Mouse (Mus musculus) lung, embryonic 16.5 days (tissue): ENCODE results near the gene Bcor. TPM values are rescaled to one million over a fixed set of nuclear protein-coding genes. Genes with fewer than 3 reads are reported as not detected.

Source experiments
- ATAC-seq: fragments of 200-750 bp; cut with Nextera tagmentation; 2 replicates; pipeline ENCODE4 v1.8.0; 2017; ENCODE audit warnings: low read depth, mild to moderate bottlenecking, moderate library complexity
- H3K27ac ChIP-seq: fragments of 300-500 bp; sonication (generic); 2 replicates; pipeline ENCODE4 v1.5.1; 2014; ENCODE audit warnings: mild to moderate bottlenecking, control low read depth, low read length
- H3K27me3 ChIP-seq: fragments of 300-500 bp; sonication (generic); 2 replicates; pipeline ENCODE4 v1.6.1; 2014; ENCODE audit warnings: low read depth, low read length, mixed read lengths; ENCODE audit not compliant: control insufficient read depth, insufficient read depth
- H3K36me3 ChIP-seq: fragments of 300-500 bp; sonication (generic); 2 replicates; pipeline ENCODE4 v1.6.1; 2014; ENCODE audit warnings: low read length; ENCODE audit not compliant: control insufficient read depth, insufficient read depth
- H3K4me1 ChIP-seq: fragments of 300-500 bp; sonication (generic); replicated peaks from 2 replicates; pipeline ENCODE4 v1.6.1; 2014; ENCODE audit warnings: low read length, mixed read lengths; ENCODE audit not compliant: control insufficient read depth, insufficient read depth
- H3K4me2 ChIP-seq: fragments of 300-500 bp; sonication (generic); 2 replicates; pipeline ENCODE4 v1.6.1; 2014; ENCODE audit warnings: low read depth, low read length, control low read depth
- H3K4me3 ChIP-seq: fragments of 300-500 bp; sonication (generic); 2 replicates; pipeline ENCODE4 v1.5.1; 2014; ENCODE audit warnings: mild to moderate bottlenecking, low read length, control low read depth
- H3K9ac ChIP-seq: fragments of 300-500 bp; sonication (generic); 2 replicates; pipeline ENCODE4 v1.6.1; 2014; ENCODE audit warnings: low read length, control low read depth
- H3K9me3 ChIP-seq: fragments of 300-500 bp; sonication (generic); 2 replicates; pipeline ENCODE4 v1.6.1; 2016; ENCODE audit warnings: low read length; ENCODE audit not compliant: control insufficient read depth
- WGBS: fragments of 180-500 bp; shearing (Covaris S2); extraction: QIAGEN DNeasy Blood & Tissue Kit; methylation state at CpG from one replicate; pipeline ENCODE4 v1.1.7; 2014; 5-methylcytosine and 5-hydroxymethylcytosine counted together
- polyA plus RNA-seq: library from polyadenylated mRNA; unstranded; fragments of >200 nt; fragmentation: Nextera tagmentation; extraction: Ambion mirVana; gene quantifications from 2 replicates; pipeline ENCODE4 v1.2.1, GENCODE M21; 2015

Gene Bcor
- polyA plus RNA-seq, 1 experiment from 2014 or later, result 19.7 TPM

GRCm38 (mm10) chrX:12122594-12123331 lies 37.4 kb downstream of the Bcor start:
- Histone ChIP-seq H3K4me3 (peak overlapping the region; percentile 18), H3K9ac (peak overlapping the region; percentile 55), H3K4me2 (peak overlapping the region; percentile 49), H3K9me3 (no peaks in the 10 kb centered on the region), H3K4me1 (peaks cover 28% of the 10 kb centered on the region), H3K27me3 (peaks cover 19% of the 10 kb centered on the region), H3K36me3 (no peaks in the 10 kb centered on the region), H3K27ac (peak overlapping the region; percentile 88)
- ATAC-seq, result peak; percentile 90
- 9% methylated on average over 21 of the region's 21 CpGs for WGBS

GRCm38 (mm10) chrX:12119476-12119875 lies 40.7 kb downstream of the Bcor start:
- Histone ChIP-seq H3K36me3 (no peaks in the 10 kb centered on the region), H3K9ac (no peak overlapping the region), H3K4me1 (peaks cover 13% of the 10 kb centered on the region), H3K27me3 (no peaks in the 10 kb centered on the region), H3K9me3 (no peaks in the 10 kb centered on the region), H3K4me3 (no peak overlapping the region), H3K27ac (no peak overlapping the region), H3K4me2 (no peak overlapping the region)
- no peak for ATAC-seq
- WGBS, result 33% methylated on average over 1 of the region's 1 CpGs

- ATAC-seq, result peak; percentile 65
- Histone ChIP-seq H3K9ac (no peak overlapping the region), H3K4me2 (no peak overlapping the region), H3K27ac (no peak overlapping the region), H3K9me3 (no peaks in the 10 kb centered on the region), H3K27me3 (no peaks in the 10 kb centered on the region), H3K4me1 (peaks cover 2% of the 10 kb centered on the region; the same call in 1 of the 2 replicates), H3K4me3 (no peak overlapping the region), H3K36me3 (no peaks in the 10 kb centered on the region)
- 18% methylated on average over 6 of the region's 7 CpGs for WGBS
These were observed 44.0 kb downstream of the Bcor start for GRCm38 (mm10) chrX:12116128-12116527.

GRCm38 (mm10) chrX:12112166-12112565 lies 48.0 kb downstream of the Bcor start:
- H3K36me3 ChIP-seq, result no peaks in the 10 kb centered on the region
- ATAC-seq, result no peak
- WGBS, result 65% methylated on average over 4 of the region's 4 CpGs

GRCm38 (mm10) chrX:12110518-12110917 lies 49.6 kb downstream of the Bcor start:
- no peaks in the 10 kb centered on the region for H3K9me3 ChIP-seq

More at GRCm38 (mm10) chrX:12112166-12112565, 48.0 kb downstream of the Bcor start:
- H3K4me2 ChIP-seq, result no peak overlapping the region
- peaks cover 2% of the 10 kb centered on the region; the same call in 1 of the 2 replicates for H3K4me1 ChIP-seq
- H3K4me3 ChIP-seq, result no peak overlapping the region
- no peaks in the 10 kb centered on the region for H3K9me3 ChIP-seq
- no peaks in the 10 kb centered on the region for H3K27me3 ChIP-seq
- no peak overlapping the region for H3K9ac ChIP-seq
- no peak overlapping the region for H3K27ac ChIP-seq

GRCm38 (mm10) chrX:12105358-12105757 lies 54.8 kb downstream of the Bcor start:
- no peak overlapping the region for H3K9ac ChIP-seq
- no peak overlapping the region for H3K4me2 ChIP-seq
- no peaks in the 10 kb centered on the region for H3K4me1 ChIP-seq
- no peaks in the 10 kb centered on the region for H3K27me3 ChIP-seq
- no peak overlapping the region for H3K4me3 ChIP-seq
- H3K36me3 ChIP-seq, result no peaks in the 10 kb centered on the region
- no peaks in the 10 kb centered on the region for H3K9me3 ChIP-seq
- no peak overlapping the region for H3K27ac ChIP-seq
- ATAC-seq, result no peak
- WGBS, result 65% methylated on average over 7 of the region's 7 CpGs

More at GRCm38 (mm10) chrX:12110518-12110917, 49.6 kb downstream of the Bcor start:
- Histone ChIP-seq H3K36me3 (no peaks in the 10 kb centered on the region), H3K9ac (no peak overlapping the region), H3K27me3 (no peaks in the 10 kb centered on the region), H3K27ac (no peak overlapping the region), H3K4me3 (no peak overlapping the region), H3K4me2 (no peak overlapping the region), H3K4me1 (no peaks in the 10 kb centered on the region; the same call in 1 of the 2 replicates)
- 64% methylated on average over 6 of the region's 6 CpGs for WGBS
- no peak for ATAC-seq

- WGBS, result 63% methylated on average over 12 of the region's 12 CpGs
- Histone ChIP-seq H3K4me3 (no peak overlapping the region), H3K9me3 (no peaks in the 10 kb centered on the region), H3K27me3 (peaks cover 3% of the 10 kb centered on the region), H3K4me1 (no peaks in the 10 kb centered on the region; the same call in 1 of the 2 replicates), H3K9ac (no peak overlapping the region), H3K27ac (no peak overlapping the region), H3K4me2 (no peak overlapping the region), H3K36me3 (no peaks in the 10 kb centered on the region)
- no peak for ATAC-seq
These were observed 63.2 kb downstream of the Bcor start for GRCm38 (mm10) chrX:12096783-12097526.

- 70% methylated on average over 4 of the region's 4 CpGs for WGBS
These were observed 66.8 kb downstream of the Bcor start for GRCm38 (mm10) chrX:12093371-12093770.

GRCm38 (mm10) chrX:12091431-12092061 lies 68.6 kb downstream of the Bcor start:
- peak; percentile 31; the same call in 1 of the 2 replicates for ATAC-seq
- Histone ChIP-seq H3K9me3 (no peaks in the 10 kb centered on the region; the same call in 1 of the 2 replicates), H3K4me2 (peak overlapping the region; percentile 85), H3K27me3 (peaks cover 53% of the 10 kb centered on the region), H3K9ac (peak overlapping the region; percentile 75), H3K4me3 (peak overlapping the region; percentile 59), H3K27ac (peak overlapping the region; percentile 95), H3K36me3 (no peaks in the 10 kb centered on the region), H3K4me1 (peaks cover 22% of the 10 kb centered on the region)
- WGBS, result 1% methylated on average over 32 of the region's 56 CpGs

More at GRCm38 (mm10) chrX:12093371-12093770, 66.8 kb downstream of the Bcor start:
- Histone ChIP-seq H3K36me3 (no peaks in the 10 kb centered on the region), H3K27ac (no peak overlapping the region), H3K4me3 (no peak overlapping the region), H3K4me2 (no peak overlapping the region), H3K4me1 (peaks cover 19% of the 10 kb centered on the region), H3K27me3 (peaks cover 35% of the 10 kb centered on the region), H3K9me3 (no peaks in the 10 kb centered on the region), H3K9ac (no peak overlapping the region)
- ATAC-seq, result no peak
